Mouse (Mus musculus) myocyte (in vitro differentiated cells): ENCODE data around the gene Braf. TPM values are rescaled to one million over a fixed set of nuclear protein-coding genes. Genes with fewer than 3 reads are reported as not detected.

Source experiments
- H3K27me3 ChIP-seq: one replicate; pipeline ENCODE4 v1.6.1; 2011; ENCODE audit not compliant: control insufficient read depth, insufficient read depth, insufficient read length
- H3K36me3 ChIP-seq: one replicate; pipeline ENCODE4 v1.6.1; 2011; ENCODE audit not compliant: control insufficient read depth, insufficient read depth
- H3K4me2 ChIP-seq: one replicate; pipeline ENCODE4 v1.6.1; 2011; ENCODE audit warnings: low read depth, control low read depth
- H3K4me3 ChIP-seq: one replicate; pipeline ENCODE4 v1.5.1; 2011; ENCODE audit warnings: mild to moderate bottlenecking, control low read depth, moderate library complexity
- H3K79me2 ChIP-seq: one replicate; pipeline ENCODE4 v1.6.1; 2011; ENCODE audit not compliant: control insufficient read depth, insufficient read depth
- H3ac ChIP-seq: one replicate; pipeline ENCODE4 v1.6.1; 2011; ENCODE audit not compliant: control insufficient read depth, insufficient read length
- CEBPB ChIP-seq: IDR thresholded peaks from 2 replicates; pipeline ENCODE4 v1.6.1; 2011; ENCODE audit warnings: mild to moderate bottlenecking, moderate library complexity; ENCODE audit not compliant: poor library complexity, insufficient read depth, severe bottlenecking
- E2F4 ChIP-seq: IDR thresholded peaks from one replicate; pipeline ENCODE4 v1.6.1; 2011; ENCODE audit warnings: mild to moderate bottlenecking, control low read depth, moderate library complexity; ENCODE audit not compliant: insufficient read depth
- MAX ChIP-seq: IDR thresholded peaks from one replicate; pipeline ENCODE4 v1.6.1; 2011; ENCODE audit warnings: low read depth, mild to moderate bottlenecking, control low read depth
- MYOD1 ChIP-seq, 3 experiments: IDR thresholded peaks; one replicate each; pipeline ENCODE4 v1.6.1; 2011; ENCODE audit warnings: control low read depth in 2 of 3, low read depth in 2 of 3, mild to moderate bottlenecking in 2 of 3, moderate library complexity in 1 of 3; ENCODE audit not compliant: insufficient read length in 2 of 3, control insufficient read depth in 1 of 3
- MYOG ChIP-seq, 3 experiments: IDR thresholded peaks; one replicate each; pipeline ENCODE4 v1.6.1; 2011; ENCODE audit warnings: control low read depth in 2 of 3, low read depth in 2 of 3, mild to moderate bottlenecking in 2 of 3; ENCODE audit not compliant: insufficient read length in 2 of 3, control insufficient read depth in 1 of 3, insufficient read depth in 1 of 3
- POLR2A ChIP-seq: IDR thresholded peaks from one replicate; pipeline ENCODE4 v1.6.1; 2011; ENCODE audit warnings: low read depth, mild to moderate bottlenecking, control low read depth, moderate library complexity; ENCODE audit not compliant: insufficient read length
- POLR2AphosphoS2 ChIP-seq: IDR thresholded peaks from one replicate; pipeline ENCODE4 v1.6.1; 2011; ENCODE audit warnings: low read depth, control low read depth; ENCODE audit not compliant: insufficient read length
- REST ChIP-seq: IDR thresholded peaks from one replicate; pipeline ENCODE4 v1.6.1; 2011; ENCODE audit warnings: mild to moderate bottlenecking, control low read depth, moderate library complexity; ENCODE audit not compliant: insufficient read depth, insufficient read length
- SRF ChIP-seq: IDR thresholded peaks from one replicate; pipeline ENCODE4 v1.6.1; 2011; ENCODE audit warnings: low read depth; ENCODE audit not compliant: control insufficient read depth, insufficient read length
- TCF12 ChIP-seq: IDR thresholded peaks from one replicate; pipeline ENCODE4 v1.6.1; 2011; ENCODE audit warnings: mild to moderate bottlenecking, control low read depth; ENCODE audit not compliant: poor library complexity, insufficient read depth, severe bottlenecking
- TCF3 ChIP-seq: IDR thresholded peaks from one replicate; pipeline ENCODE4 v1.6.1; 2011; ENCODE audit warnings: low read depth, control low read depth; ENCODE audit not compliant: insufficient read length
- USF1 ChIP-seq: IDR thresholded peaks from one replicate; pipeline ENCODE4 v1.6.1; 2011; ENCODE audit warnings: low read depth, mild to moderate bottlenecking, control low read depth, moderate library complexity
- polyA plus RNA-seq: library from polyadenylated mRNA; unstranded; fragments of >200 nt; fragmentation: generic; extraction: Trizol; gene quantifications from one replicate; pipeline ENCODE4 v1.2.1, GENCODE M21; 2012; ENCODE audit warnings: missing spikeins

Gene Braf
- polyA plus RNA-seq, 1 experiment, result 2.7 TPM

DNA sequence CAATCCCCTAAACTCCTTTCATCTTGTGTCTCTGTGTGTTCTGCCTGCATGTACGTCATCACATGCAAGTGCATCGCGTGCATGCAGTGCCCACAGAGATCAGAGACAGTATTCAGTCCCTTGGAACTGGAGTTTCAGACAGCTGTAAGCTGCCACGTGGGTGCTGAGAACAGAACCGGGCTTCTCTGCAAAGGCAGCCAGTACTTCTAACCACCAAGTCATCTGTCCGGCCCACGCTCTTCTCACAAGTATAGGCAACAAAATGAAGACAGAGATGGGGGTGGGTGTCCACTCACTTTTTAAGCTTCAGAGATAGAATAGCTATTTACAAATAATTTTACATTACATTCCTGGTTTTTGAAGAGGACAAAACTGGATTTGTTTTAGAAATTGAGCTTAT lies 50.2 kb downstream of the Braf start:
- H3K36me3 ChIP-seq, result peaks cover 7% of the 10 kb centered on the region
- TF ChIP-seq SRF, result no peak
- no peak for TF ChIP-seq POLR2AphosphoS2
- no peak for TF ChIP-seq POLR2A
- no peak for TF ChIP-seq TCF3
- no peak for TF ChIP-seq E2F4
- TF ChIP-seq MAX, result no peak
- no peak for TF ChIP-seq MYOG (IDR thresholded peaks at IDR 0.05; ENCODE audit: control insufficient read depth in 1 of 3, insufficient read depth in 1 of 3, insufficient read length in 2 of 3, low read depth in 2 of 3)
- no peak for TF ChIP-seq USF1
- TF ChIP-seq CEBPB, result no peak
- no peak for TF ChIP-seq REST
- no peak for TF ChIP-seq TCF12
- no peak for TF ChIP-seq MYOD1 (IDR thresholded peaks at IDR 0.05; ENCODE audit: control insufficient read depth in 1 of 3, insufficient read length in 2 of 3, low read depth in 2 of 3)
- H3K27me3 ChIP-seq, result no peaks in the 10 kb centered on the region
- H3ac ChIP-seq, result no peak overlapping the region
- no peaks in the 10 kb centered on the region for H3K79me2 ChIP-seq
- H3K4me2 ChIP-seq, result no peak overlapping the region
- H3K4me3 ChIP-seq, result no peak overlapping the region

DNA sequence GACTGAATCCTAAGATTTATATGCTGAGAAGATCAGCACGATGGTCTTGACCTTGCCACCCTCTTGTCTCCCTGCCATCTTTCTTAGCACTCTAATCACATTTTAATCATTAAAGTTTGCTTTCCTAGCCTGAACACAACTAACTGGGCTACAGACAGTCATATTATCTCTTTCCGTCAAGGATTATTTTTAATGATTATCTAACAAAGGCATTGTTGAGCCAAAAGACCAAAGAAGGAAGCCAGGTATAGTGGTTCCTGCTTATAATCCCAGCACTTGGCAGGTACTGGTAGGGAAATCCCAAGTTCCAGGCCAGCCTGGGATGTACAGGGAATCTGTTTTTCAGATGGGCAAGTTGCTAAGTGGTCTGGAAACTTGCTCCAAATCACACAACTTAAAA lies 114.0 kb downstream of the Braf start:
- no peaks in the 10 kb centered on the region for H3K27me3 ChIP-seq
- TF ChIP-seq SRF, result no peak
- TF ChIP-seq REST, result no peak
- no peak for TF ChIP-seq MYOG (IDR thresholded peaks at IDR 0.05; ENCODE audit: control insufficient read depth in 1 of 3, insufficient read depth in 1 of 3, insufficient read length in 2 of 3, low read depth in 2 of 3)
- no peak for TF ChIP-seq POLR2AphosphoS2
- no peak for TF ChIP-seq MYOD1 (IDR thresholded peaks at IDR 0.05; ENCODE audit: control insufficient read depth in 1 of 3, insufficient read length in 2 of 3, low read depth in 2 of 3)
- TF ChIP-seq CEBPB, result no peak
- no peak for TF ChIP-seq TCF12
- TF ChIP-seq MAX, result no peak
- no peak for TF ChIP-seq TCF3
- no peak for TF ChIP-seq USF1
- TF ChIP-seq E2F4, result no peak
- TF ChIP-seq POLR2A, result no peak
- no peaks in the 10 kb centered on the region for H3K79me2 ChIP-seq
- no peak overlapping the region for H3K4me3 ChIP-seq
- H3K36me3 ChIP-seq, result peaks cover 11% of the 10 kb centered on the region
- H3ac ChIP-seq, result no peak overlapping the region
- no peak overlapping the region for H3K4me2 ChIP-seq

DNA sequence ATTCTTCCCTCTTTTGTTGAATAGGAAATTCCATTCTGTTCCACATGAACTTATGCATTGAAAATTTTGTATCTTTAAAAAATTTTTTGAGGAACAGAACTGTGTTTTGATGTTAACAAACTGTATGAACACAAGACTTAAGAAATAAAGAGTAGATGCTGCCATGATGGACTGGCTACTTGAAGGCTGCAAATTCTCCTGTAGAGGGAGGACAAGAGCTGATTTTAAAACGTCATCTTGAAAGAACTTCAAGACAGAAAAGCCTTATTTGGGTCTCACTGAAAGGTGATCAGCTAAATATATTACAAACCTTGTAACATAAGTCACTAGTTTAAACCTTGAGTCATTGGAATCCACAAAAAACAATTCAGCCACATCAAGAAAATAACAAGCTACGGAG lies 115.1 kb downstream of the Braf start:
- no peaks in the 10 kb centered on the region for H3K79me2 ChIP-seq
- no peak overlapping the region for H3ac ChIP-seq
- no peaks in the 10 kb centered on the region for H3K27me3 ChIP-seq
- H3K4me3 ChIP-seq, result no peak overlapping the region
- TF ChIP-seq TCF3 (no peak), SRF (no peak), USF1 (no peak), REST (no peak), MAX (no peak), CEBPB (no peak), POLR2A (no peak), E2F4 (no peak), MYOG (IDR thresholded peaks at IDR 0.05; ENCODE audit: control insufficient read depth in 1 of 3, insufficient read depth in 1 of 3, insufficient read length in 2 of 3, low read depth in 2 of 3) (no peak), TCF12 (no peak), POLR2AphosphoS2 (no peak), MYOD1 (IDR thresholded peaks at IDR 0.05; ENCODE audit: control insufficient read depth in 1 of 3, insufficient read length in 2 of 3, low read depth in 2 of 3) (no peak)
- H3K36me3 ChIP-seq, result peaks cover 11% of the 10 kb centered on the region
- no peak overlapping the region for H3K4me2 ChIP-seq

DNA sequence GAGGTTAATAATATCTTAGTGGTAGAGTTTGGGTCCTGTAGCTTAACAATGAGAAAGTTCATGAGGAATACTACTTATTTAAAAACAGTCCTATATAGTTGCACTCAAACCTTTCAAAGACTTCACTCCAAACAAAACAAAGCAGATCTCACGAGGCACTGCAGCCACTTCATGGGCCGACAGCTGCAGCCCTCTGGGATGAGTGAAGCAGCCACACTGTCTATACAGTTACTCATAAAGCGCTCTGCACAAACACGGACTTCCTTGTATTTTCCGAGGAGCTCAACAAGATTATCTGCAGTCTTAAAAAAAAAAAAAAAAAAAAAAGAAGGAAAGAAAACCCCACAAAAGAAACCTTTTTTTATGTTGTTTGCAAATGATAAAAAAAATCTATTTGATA lies 117.9 kb downstream of the Braf start:
- peaks cover 5% of the 10 kb centered on the region for H3K36me3 ChIP-seq
- H3K4me3 ChIP-seq, result no peak overlapping the region
- no peak overlapping the region for H3ac ChIP-seq
- H3K27me3 ChIP-seq, result no peaks in the 10 kb centered on the region
- TF ChIP-seq CEBPB, result no peak
- TF ChIP-seq POLR2A, result no peak
- no peak for TF ChIP-seq USF1
- TF ChIP-seq SRF, result no peak
- TF ChIP-seq POLR2AphosphoS2, result no peak
- TF ChIP-seq TCF3, result no peak
- TF ChIP-seq MYOD1 (IDR thresholded peaks at IDR 0.05; ENCODE audit: control insufficient read depth in 1 of 3, insufficient read length in 2 of 3, low read depth in 2 of 3), result no peak
- TF ChIP-seq TCF12, result no peak
- no peak for TF ChIP-seq REST
- TF ChIP-seq MAX, result no peak
- no peak for TF ChIP-seq E2F4
- TF ChIP-seq MYOG (IDR thresholded peaks at IDR 0.05; ENCODE audit: control insufficient read depth in 1 of 3, insufficient read depth in 1 of 3, insufficient read length in 2 of 3, low read depth in 2 of 3), result no peak
- no peak overlapping the region for H3K4me2 ChIP-seq
- no peaks in the 10 kb centered on the region for H3K79me2 ChIP-seq

- Histone ChIP-seq H3K79me2 (no peaks in the 10 kb centered on the region), H3K4me2 (no peak overlapping the region), H3K27me3 (no peaks in the 10 kb centered on the region), H3K36me3 (peaks cover 5% of the 10 kb centered on the region), H3ac (no peak overlapping the region), H3K4me3 (no peak overlapping the region)
- no peak for TF ChIP-seq TCF3
- TF ChIP-seq MYOD1 (IDR thresholded peaks at IDR 0.05; ENCODE audit: control insufficient read depth in 1 of 3, insufficient read length in 2 of 3, low read depth in 2 of 3), result no peak
- TF ChIP-seq REST, result no peak
- TF ChIP-seq POLR2AphosphoS2, result no peak
- no peak for TF ChIP-seq MAX
- no peak for TF ChIP-seq USF1
- TF ChIP-seq POLR2A, result no peak
- no peak for TF ChIP-seq TCF12
- TF ChIP-seq SRF, result no peak
- TF ChIP-seq E2F4, result no peak
These were observed 118.4 kb downstream of the Braf start for GRCm38 (mm10) chr6:39606862-39607261.
